Mouse (Mus musculus): ENCODE measurements around the gene Mpzl2. TPM values are rescaled to one million over a fixed set of nuclear protein-coding genes. Genes with fewer than 3 reads are reported as not detected.

The Mpzl2 gene
- total and polyA plus RNA-seq, 3 experiments = 0.08 to 0.39 TPM; not detected in 1

GRCm38 (mm10) chr9:44996590-44996989 is 43.0 kb upstream of the Mpzl2 start:
- H3K4me1 ChIP-seq (ENCODE audit: control insufficient read depth in 1 of 2, insufficient read depth in 2 of 2, low read length in 2 of 2) = peaks cover 25% of the 10 kb centered on the region in 2 experiments
- no peak overlapping the region for H3K27ac ChIP-seq (ENCODE audit: control insufficient read depth, low read depth, low read length)
- no peaks in the 10 kb centered on the region for H3K79me2 ChIP-seq (ENCODE audit: control insufficient read depth, insufficient read depth, low read length, poor library complexity)
- no peaks in the 10 kb centered on the region for H3K9me3 ChIP-seq (replicated peaks; ENCODE audit: insufficient read depth, low read length)
- no peak overlapping the region for H3K9ac ChIP-seq (ENCODE audit: control insufficient read depth, low read depth, low read length, poor library complexity, severe bottlenecking)
- TF ChIP-seq ETS1 (IDR thresholded peaks at IDR 0.05; ENCODE audit: low read depth, low read length) (no peak), RCOR1 (IDR thresholded peaks at IDR 0.05; ENCODE audit: low read depth, low read length) (no peak), SMC3 (IDR thresholded peaks at IDR 0.05; ENCODE audit: low read depth, low read length) (no peak), GATA1 (IDR thresholded peaks at IDR 0.05; ENCODE audit: low read depth, low read length) (no peak), NELFE (IDR thresholded peaks at IDR 0.05; ENCODE audit: low read depth, low read length) (no peak), MEF2A (IDR thresholded peaks at IDR 0.05; ENCODE audit: extremely low read depth, insufficient replicate concordance, low read depth, low read length, poor library complexity, severe bottlenecking) (no peak), KAT2A (conservative IDR thresholded peaks at IDR 0.05; ENCODE audit: low read depth, low read length) (no peak), USF1 (IDR thresholded peaks at IDR 0.05; ENCODE audit: low read depth, low read length) (no peak), EP300 (IDR thresholded peaks at IDR 0.05; ENCODE audit: low read depth in 1 of 2, low read length in 2 of 2) (no peak)
- H3K27me3 ChIP-seq (ENCODE audit: control insufficient read depth in 1 of 2, insufficient read depth in 2 of 2, low read length in 2 of 2) = no peaks in the 10 kb centered on the region
- H3K4me3 ChIP-seq (ENCODE audit: control insufficient read depth in 1 of 2, insufficient read depth in 1 of 2, low read depth in 2 of 2, low read length in 2 of 2) = no peak overlapping the region
- no peak for DNase-seq (ENCODE audit: low read depth, low spot score)
- H3K36me3 ChIP-seq (ENCODE audit: control insufficient read depth in 1 of 2, insufficient read depth in 2 of 2, low read length in 2 of 2) = peaks cover 0 to 26% of the 10 kb centered on the region in 2 experiments; a peak in 2 of 4 replicates

GRCm38 (mm10) chr9:44998138-44998537 is 41.5 kb upstream of the Mpzl2 start:
- peaks cover 15 to 17% of the 10 kb centered on the region in 2 experiments for H3K4me1 ChIP-seq (ENCODE audit: control insufficient read depth in 1 of 2, insufficient read depth in 2 of 2, low read length in 2 of 2)
- H3K79me2 ChIP-seq (ENCODE audit: control insufficient read depth, insufficient read depth, low read length, poor library complexity) = no peaks in the 10 kb centered on the region
- H3K27me3 ChIP-seq (ENCODE audit: control insufficient read depth in 1 of 2, insufficient read depth in 2 of 2, low read length in 2 of 2) = no peaks in the 10 kb centered on the region
- H3K36me3 ChIP-seq (ENCODE audit: control insufficient read depth in 1 of 2, insufficient read depth in 2 of 2, low read length in 2 of 2) = peaks cover 0 to 16% of the 10 kb centered on the region in 2 experiments; a peak in 2 of 4 replicates
- no peak overlapping the region for H3K4me3 ChIP-seq (ENCODE audit: control insufficient read depth in 1 of 2, insufficient read depth in 1 of 2, low read depth in 2 of 2, low read length in 2 of 2)
- no peak overlapping the region for H3K9ac ChIP-seq (ENCODE audit: control insufficient read depth, low read depth, low read length, poor library complexity, severe bottlenecking)
- H3K27ac ChIP-seq (ENCODE audit: control insufficient read depth, low read depth, low read length) = no peak overlapping the region
- TF ChIP-seq MYB (IDR thresholded peaks at IDR 0.05; ENCODE audit: low read depth, low read length) (no peak), MXI1 (IDR thresholded peaks at IDR 0.05; ENCODE audit: low read depth, low read length) (no peak), GATA1 (IDR thresholded peaks at IDR 0.05; ENCODE audit: low read depth, low read length) (no peak), CHD2 (IDR thresholded peaks at IDR 0.05; ENCODE audit: low read length) (no peak), SMC3 (IDR thresholded peaks at IDR 0.05; ENCODE audit: low read depth, low read length) (no peak), CTCF (IDR thresholded peaks at IDR 0.05 in 2 of 3, conservative IDR thresholded peaks at IDR 0.05 in 1 of 3; ENCODE audit: control insufficient read depth in 1 of 3, insufficient read depth in 1 of 3, low read depth in 2 of 3, low read length in 3 of 3, poor library complexity in 1 of 3, severe bottlenecking in 1 of 3) (no peak), POLR2A (IDR thresholded peaks at IDR 0.05; ENCODE audit: control insufficient read depth in 1 of 2, insufficient read depth in 1 of 2, low read depth in 1 of 2, low read length in 2 of 2, poor library complexity in 1 of 2) (no peak)
- no peaks in the 10 kb centered on the region for H3K9me3 ChIP-seq (replicated peaks; ENCODE audit: insufficient read depth, low read length)
- no peak for DNase-seq (ENCODE audit: low read depth, low spot score)

DNA sequence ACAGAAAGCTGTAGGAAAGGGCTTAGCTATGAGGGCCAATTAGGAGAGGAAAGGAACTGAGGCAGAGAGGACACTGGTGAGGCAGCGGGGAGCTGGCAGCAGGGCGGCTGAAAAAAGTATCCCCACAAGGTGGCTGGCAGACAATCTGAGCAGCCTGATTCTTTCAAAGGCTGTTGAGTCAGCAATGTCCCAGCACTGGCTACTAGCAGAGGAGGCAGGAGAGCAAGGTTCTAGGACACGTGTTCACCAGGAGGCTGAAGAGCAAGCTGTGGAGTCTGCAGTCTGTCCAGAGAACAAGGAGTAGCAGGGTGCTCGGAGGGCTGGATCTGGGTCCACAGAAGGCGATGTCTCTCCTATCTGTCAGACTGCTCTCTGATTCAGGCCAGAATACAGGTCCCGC is 40.4 kb upstream of the Mpzl2 start:
- H3K9me3 ChIP-seq (replicated peaks; ENCODE audit: insufficient read depth, low read length) = no peaks in the 10 kb centered on the region
- H3K4me1 ChIP-seq (ENCODE audit: control insufficient read depth in 1 of 2, insufficient read depth in 2 of 2, low read length in 2 of 2) = peaks cover 10 to 12% of the 10 kb centered on the region in 2 experiments
- no peak for DNase-seq (ENCODE audit: low read depth, low spot score)
- H3K27ac ChIP-seq (ENCODE audit: control insufficient read depth, low read depth, low read length) = no peak overlapping the region
- H3K27me3 ChIP-seq (ENCODE audit: control insufficient read depth in 1 of 2, insufficient read depth in 2 of 2, low read length in 2 of 2) = peaks cover 1 to 2% of the 10 kb centered on the region in 2 experiments; a peak in 2 of 4 replicates
- H3K4me3 ChIP-seq (ENCODE audit: control insufficient read depth in 1 of 2, insufficient read depth in 1 of 2, low read depth in 2 of 2, low read length in 2 of 2) = no peak overlapping the region
- TF ChIP-seq ETS1 (IDR thresholded peaks at IDR 0.05; ENCODE audit: low read depth, low read length) (no peak), MYC (IDR thresholded peaks at IDR 0.05; ENCODE audit: low read depth, low read length) (no peak), POLR2AphosphoS2 (IDR thresholded peaks at IDR 0.05; ENCODE audit: low read length) (no peak), BHLHE40 (IDR thresholded peaks at IDR 0.05; ENCODE audit: borderline replicate concordance, low read depth, low read length) (no peak), NRF1 (IDR thresholded peaks at IDR 0.05; ENCODE audit: insufficient read depth, low read depth, low read length, poor library complexity, severe bottlenecking) (no peak), USF1 (IDR thresholded peaks at IDR 0.05; ENCODE audit: low read depth, low read length) (no peak), E2F4 (IDR thresholded peaks at IDR 0.05; ENCODE audit: borderline replicate concordance, low read depth, low read length) (no peak), GABPA (IDR thresholded peaks at IDR 0.05; ENCODE audit: low read depth, low read length) (no peak), CHD2 (IDR thresholded peaks at IDR 0.05; ENCODE audit: low read length) (no peak), SMC3 (IDR thresholded peaks at IDR 0.05; ENCODE audit: low read depth, low read length) (no peak), JUND (IDR thresholded peaks at IDR 0.05; ENCODE audit: low read depth, low read length) (no peak), EP300 (IDR thresholded peaks at IDR 0.05; ENCODE audit: low read depth in 1 of 2, low read length in 2 of 2) (no peak), KAT2A (conservative IDR thresholded peaks at IDR 0.05; ENCODE audit: low read depth, low read length) (no peak), ELF1 (IDR thresholded peaks at IDR 0.05; ENCODE audit: low read depth, low read length) (no peak), ZKSCAN1 (IDR thresholded peaks at IDR 0.05; ENCODE audit: low read depth, low read length) (no peak), MEF2A (IDR thresholded peaks at IDR 0.05; ENCODE audit: extremely low read depth, insufficient replicate concordance, low read depth, low read length, poor library complexity, severe bottlenecking) (no peak)
- no peak overlapping the region for H3K9ac ChIP-seq (ENCODE audit: control insufficient read depth, low read depth, low read length, poor library complexity, severe bottlenecking)
- peaks cover 0 to 12% of the 10 kb centered on the region in 2 experiments; a peak in 2 of 4 replicates for H3K36me3 ChIP-seq (ENCODE audit: control insufficient read depth in 1 of 2, insufficient read depth in 2 of 2, low read length in 2 of 2)
- no peaks in the 10 kb centered on the region for H3K79me2 ChIP-seq (ENCODE audit: control insufficient read depth, insufficient read depth, low read length, poor library complexity)
